Mouse (Mus musculus) right cerebral cortex, postnatal 25 days (tissue): ENCODE measurements around the gene Timp3.

Source experiments
- DNase-seq: peaks from one replicate; pipeline ENCODE4 v3.0.0; 2022

The Timp3 gene

GRCm38 (mm10) chr10:86329241-86329882, 29.2 kb downstream of the Timp3 start:
- DNase-seq: no peak

DNA sequence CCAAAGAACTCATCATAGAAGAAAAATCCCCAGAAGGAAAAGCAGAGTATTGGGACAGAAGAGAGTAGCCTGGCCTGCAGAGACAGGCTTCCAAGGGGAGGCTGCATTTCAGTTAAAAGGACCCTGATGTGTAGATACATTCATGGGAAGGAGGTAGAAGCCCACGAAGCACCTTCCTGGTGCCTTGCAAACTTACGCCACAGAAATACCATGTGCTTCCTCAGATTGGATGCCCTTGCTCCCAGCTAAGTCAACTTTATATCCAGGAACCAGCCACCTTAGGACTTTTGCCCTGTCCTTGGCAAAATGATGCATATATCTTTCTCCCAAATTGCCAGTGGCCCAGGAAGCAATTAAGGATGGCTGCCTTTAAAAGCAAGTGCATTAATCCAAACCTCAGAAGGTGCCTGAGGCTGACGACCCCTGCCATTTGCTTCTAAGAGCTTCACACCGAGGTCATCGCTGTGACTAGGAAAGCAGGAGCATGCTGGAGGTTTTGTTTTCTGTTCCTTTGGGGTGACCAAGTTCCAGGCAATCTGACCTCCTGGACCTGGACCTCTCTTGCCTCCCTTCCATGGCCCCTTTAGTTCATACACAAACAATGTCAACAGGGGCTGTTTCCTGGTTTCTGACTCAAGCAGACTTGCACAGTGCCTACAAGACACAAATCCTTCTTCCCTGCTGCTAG, 31.0 kb downstream of the Timp3 start:
- no peak for DNase-seq

GRCm38 (mm10) chr10:86331681-86332281, 31.6 kb downstream of the Timp3 start:
- no peak for DNase-seq

- DNase-seq: no peak
Observed at GRCm38 (mm10) chr10:86332942-86333341, 32.8 kb downstream of the Timp3 start.

DNA sequence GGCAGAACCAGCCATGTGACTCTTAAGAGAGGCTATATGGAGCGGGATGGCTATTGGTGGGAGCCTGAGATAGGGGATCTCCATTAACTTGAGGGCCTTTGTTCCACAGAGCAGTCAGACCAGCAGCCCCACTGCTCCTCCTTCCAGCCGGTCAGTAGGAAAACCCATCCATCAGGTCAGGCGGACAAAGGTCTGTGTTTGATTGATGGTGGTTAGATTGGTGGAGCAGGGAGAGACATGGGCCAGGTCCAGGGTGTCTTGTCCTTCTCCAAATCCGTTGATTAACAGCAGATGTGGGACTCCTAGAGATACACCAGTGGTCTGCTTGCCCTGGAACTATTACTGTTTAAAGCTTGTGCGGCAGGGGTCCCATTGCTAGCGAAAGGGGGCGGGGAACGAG, 34.4 kb downstream of the Timp3 start:
- DNase-seq: no peak

DNA sequence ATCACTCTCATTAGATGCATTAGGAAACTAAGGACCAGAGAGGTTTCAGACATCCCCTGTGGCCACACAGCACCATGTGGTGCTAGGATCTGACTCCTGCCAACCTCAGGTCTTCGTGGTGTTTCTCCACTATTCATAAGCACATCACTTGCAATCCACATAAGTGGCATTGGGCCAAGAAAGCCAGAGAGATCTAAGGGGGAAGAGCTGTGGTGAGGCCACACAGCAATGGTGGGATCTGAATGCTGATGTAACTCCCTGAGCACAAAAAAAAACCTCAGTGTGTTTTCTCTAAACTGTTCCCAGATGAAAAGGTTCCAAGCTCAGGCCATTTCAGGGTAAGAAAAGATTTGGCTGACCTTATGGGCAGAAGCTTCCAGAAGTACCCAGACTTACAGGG, 36.3 kb downstream of the Timp3 start:
- no peak for DNase-seq

- DNase-seq: no peak
Observed at GRCm38 (mm10) chr10:86337239-86337638, 37.1 kb downstream of the Timp3 start.

- no peak for DNase-seq
Observed at GRCm38 (mm10) chr10:86338121-86338715, 38.0 kb downstream of the Timp3 start.

- DNase-seq: no peak
Observed at GRCm38 (mm10) chr10:86339121-86339520, 38.9 kb downstream of the Timp3 start.

GRCm38 (mm10) chr10:86339649-86340379, 39.6 kb downstream of the Timp3 start:
- DNase-seq: peak; percentile 56

DNA sequence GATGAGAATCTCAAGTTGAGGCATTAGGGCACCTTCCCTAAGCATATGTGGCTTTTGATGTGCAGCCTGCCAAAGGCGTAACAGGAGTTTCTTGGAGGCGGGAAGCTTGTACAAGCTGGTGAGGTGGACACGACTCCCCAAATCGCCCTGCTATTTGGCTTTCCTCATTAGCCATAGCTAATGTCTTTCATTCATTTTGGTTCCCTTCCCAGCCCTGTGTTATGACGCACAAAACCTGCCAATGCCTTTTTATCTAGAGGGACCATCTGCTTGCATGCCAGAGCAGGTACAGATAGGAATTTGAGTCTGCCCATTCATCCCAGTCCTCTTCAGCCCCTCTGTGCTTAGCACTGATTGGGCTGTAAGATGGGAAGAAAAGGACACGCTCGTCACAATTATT, 40.2 kb downstream of the Timp3 start:
- DNase-seq: no peak

GRCm38 (mm10) chr10:86340991-86341527, 40.9 kb downstream of the Timp3 start:
- no peak for DNase-seq

- DNase-seq: no peak
Observed at GRCm38 (mm10) chr10:86341589-86341988, 41.4 kb downstream of the Timp3 start.

DNA sequence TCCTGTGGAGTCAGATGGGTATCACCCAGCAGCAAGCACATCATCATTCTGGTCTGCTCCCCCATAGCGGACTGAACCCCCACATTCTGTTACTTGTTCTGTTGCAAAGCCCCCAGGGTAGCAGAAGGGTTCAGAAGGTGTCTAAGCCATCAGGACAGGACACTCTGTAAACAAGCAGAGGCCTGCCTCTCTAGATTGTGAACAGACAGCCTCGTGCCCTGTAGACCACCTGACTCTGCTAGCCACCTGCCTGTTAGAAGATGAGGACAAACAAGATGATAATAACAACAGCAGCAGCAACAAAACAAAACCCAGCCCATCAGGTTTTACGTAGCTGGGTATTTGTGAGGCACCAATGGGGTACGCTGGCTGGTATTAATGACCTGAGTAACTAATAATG, 42.0 kb downstream of the Timp3 start:
- DNase-seq: no peak

GRCm38 (mm10) chr10:86342713-86343112, 42.5 kb downstream of the Timp3 start:
- no peak for DNase-seq

- DNase-seq: no peak
Observed at GRCm38 (mm10) chr10:86343362-86343761, 43.2 kb downstream of the Timp3 start.

- no peak for DNase-seq
Observed at GRCm38 (mm10) chr10:86343931-86344330, 43.8 kb downstream of the Timp3 start.

DNA sequence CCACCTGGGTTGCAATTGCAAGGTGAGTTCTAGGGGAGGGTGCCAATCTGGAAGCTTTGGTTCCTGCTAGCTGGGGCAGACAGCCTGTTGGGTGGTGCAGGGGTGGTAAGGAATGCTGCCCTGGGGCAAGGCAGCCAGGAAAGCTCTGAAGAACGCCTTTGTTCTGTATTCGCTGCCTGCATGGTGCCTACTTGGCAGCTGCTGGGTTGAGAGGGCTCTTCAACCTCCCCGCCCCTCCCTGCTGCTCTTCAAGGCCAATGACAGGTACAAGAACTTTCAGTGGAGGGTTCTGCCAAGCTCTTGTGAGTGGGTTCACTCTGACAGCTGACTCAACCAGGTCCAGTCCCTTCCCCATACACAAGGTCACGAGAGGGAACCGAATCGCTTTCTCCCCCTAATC, 44.5 kb downstream of the Timp3 start:
- no peak for DNase-seq

GRCm38 (mm10) chr10:86345645-86346044, 45.5 kb downstream of the Timp3 start:
- no peak for DNase-seq

GRCm38 (mm10) chr10:86346235-86346840, 46.2 kb downstream of the Timp3 start:
- no peak for DNase-seq

DNA sequence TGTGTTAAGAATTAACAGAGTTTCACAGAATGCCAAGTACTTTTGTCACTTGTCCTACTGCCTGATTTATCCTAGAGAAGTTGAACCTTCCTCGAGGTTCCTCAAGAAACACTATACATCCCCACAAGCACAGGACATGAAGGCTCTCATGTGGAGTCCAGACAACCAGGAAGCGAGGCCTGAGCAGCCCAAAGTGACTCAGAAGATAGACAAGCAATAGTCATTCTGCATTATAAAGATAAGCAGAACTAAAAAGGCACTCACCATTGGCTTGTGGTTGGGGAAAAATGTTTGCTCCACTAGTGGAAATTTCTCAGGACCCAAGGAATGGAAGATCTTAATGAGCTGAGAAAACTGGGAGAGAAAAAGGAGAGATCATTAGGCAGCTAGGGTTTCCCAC, 51.1 kb downstream of the Timp3 start:
- DNase-seq: no peak

GRCm38 (mm10) chr10:86352521-86352920, 52.3 kb downstream of the Timp3 start:
- no peak for DNase-seq
